Mouse (Mus musculus) forebrain, embryonic 12.5 days (tissue): ENCODE data around the gene Olfr493. TPM values are rescaled to one million over a fixed set of nuclear protein-coding genes. Genes with fewer than 3 reads are reported as not detected.

Experiments used
- ATAC-seq: fragments of 200-750 bp; cut with Nextera tagmentation; 2 replicates; pipeline ENCODE4 v1.8.0; 2017; ENCODE audit warnings: moderate TSS enrichment; ENCODE audit not compliant: low FRiP score
- H3K27ac ChIP-seq: fragments of 300-500 bp; sonication (generic); 2 replicates; pipeline ENCODE4 v1.5.1; 2016; ENCODE audit warnings: mild to moderate bottlenecking
- H3K27me3 ChIP-seq: fragments of 300-500 bp; sonication (generic); 2 replicates; pipeline ENCODE4 v1.6.1; 2016; ENCODE audit warnings: mild to moderate bottlenecking
- H3K36me3 ChIP-seq: fragments of 300-500 bp; sonication (generic); replicated peaks from 2 replicates; pipeline ENCODE4 v1.6.1; 2016; ENCODE audit warnings: mild to moderate bottlenecking
- H3K4me1 ChIP-seq: fragments of 300-500 bp; sonication (generic); 2 replicates; pipeline ENCODE4 v1.6.1; 2016
- H3K4me2 ChIP-seq: fragments of 300-500 bp; sonication (generic); 2 replicates; pipeline ENCODE4 v1.6.1; 2016; ENCODE audit warnings: mild to moderate bottlenecking, moderate library complexity
- H3K4me3 ChIP-seq: fragments of 300-500 bp; sonication (generic); replicated peaks from 2 replicates; pipeline ENCODE4 v1.5.1; 2016; ENCODE audit warnings: mild to moderate bottlenecking
- H3K9ac ChIP-seq: fragments of 300-500 bp; sonication (generic); 2 replicates; pipeline ENCODE4 v1.6.1; 2016; ENCODE audit warnings: mild to moderate bottlenecking
- H3K9me3 ChIP-seq: fragments of 300-500 bp; sonication (generic); 2 replicates; pipeline ENCODE4 v1.6.1; 2016
- WGBS: fragments of 180-500 bp; shearing (Covaris S2); methylation state at CpG from one replicate; pipeline ENCODE4 v1.1.7; 2016; 5-methylcytosine and 5-hydroxymethylcytosine counted together
- polyA plus RNA-seq: library from polyadenylated mRNA; unstranded; fragments of >200 nt; fragmentation: Nextera tagmentation; extraction: Ambion mirVana; gene quantifications from 2 replicates; pipeline ENCODE4 v1.2.1, GENCODE M21; 2016

The Olfr493 gene
- not detected in 2 replicates for polyA plus RNA-seq

- no peaks in the 10 kb centered on the region for H3K27me3 ChIP-seq
- H3K4me2 ChIP-seq: no peak within 1 kb of the TSS
- H3K4me3 ChIP-seq: no peak within 1 kb of the TSS
- no peaks in the 10 kb centered on the region for H3K9me3 ChIP-seq
- ATAC-seq: no peak
- H3K36me3 ChIP-seq: no peaks in the 10 kb centered on the region
- no peaks in the 10 kb centered on the region for H3K4me1 ChIP-seq
- no peak within 1 kb of the TSS for H3K9ac ChIP-seq
- no peak within 1 kb of the TSS for H3K27ac ChIP-seq
- whole genome bisulfite sequencing: 67% methylated on average over 1 of the region's 1 CpGs
These were observed at the start of gene Olfr493 for GRCm38 (mm10) chr7:108346879-108347278. TSS of gene Olfr493 (minus strand) at chr7:108346979.

GRCm38 (mm10) chr7:108392867-108393266, 46.1 kb upstream of the Olfr493 start, which contains the start of gene Olfr495:
TSS of gene Olfr495 (plus strand) at chr7:108393167.
- no peak for ATAC-seq
- Histone ChIP-seq H3K4me1 (no peaks in the 10 kb centered on the region), H3K27me3 (no peaks in the 10 kb centered on the region), H3K4me3 (no peak within 1 kb of the TSS), H3K27ac (no peak within 1 kb of the TSS), H3K4me2 (no peak within 1 kb of the TSS), H3K9me3 (no peaks in the 10 kb centered on the region), H3K9ac (no peak within 1 kb of the TSS), H3K36me3 (no peaks in the 10 kb centered on the region)
- WGBS: 74% methylated on average over 1 of the region's 1 CpGs

- H3K9ac ChIP-seq: no peak within 1 kb of the TSS
- no peak within 1 kb of the TSS for H3K4me3 ChIP-seq
- H3K9me3 ChIP-seq: no peaks in the 10 kb centered on the region
- 88% methylated on average over 3 of the region's 3 CpGs for WGBS
- no peaks in the 10 kb centered on the region for H3K27me3 ChIP-seq
- no peak within 1 kb of the TSS for H3K27ac ChIP-seq
- H3K36me3 ChIP-seq: no peaks in the 10 kb centered on the region
- H3K4me1 ChIP-seq: no peaks in the 10 kb centered on the region
- ATAC-seq: no peak
- H3K4me2 ChIP-seq: no peak within 1 kb of the TSS
These were observed 18.3 kb upstream of the Olfr493 start, which contains the start of gene Olfr494 for GRCm38 (mm10) chr7:108365035-108365434. TSS of gene Olfr494 (plus strand) at chr7:108365335.

- H3K4me3 ChIP-seq: no peak within 1 kb of the TSS
- H3K9ac ChIP-seq: no peak within 1 kb of the TSS
- H3K36me3 ChIP-seq: no peaks in the 10 kb centered on the region
- no peak within 1 kb of the TSS for H3K27ac ChIP-seq
- ATAC-seq: no peak
- no peaks in the 10 kb centered on the region for H3K9me3 ChIP-seq
- no peaks in the 10 kb centered on the region for H3K4me1 ChIP-seq
- no peaks in the 10 kb centered on the region for H3K27me3 ChIP-seq
- 80% methylated on average over 2 of the region's 2 CpGs for WGBS
- H3K4me2 ChIP-seq: no peak within 1 kb of the TSS
These were observed 23.2 kb downstream of the Olfr493 start, which contains the start of gene Olfr492 for GRCm38 (mm10) chr7:108323574-108323973. TSS of gene Olfr492 (minus strand) at chr7:108323674.

GRCm38 (mm10) chr7:108313151-108313550, 33.6 kb downstream of the Olfr493 start, which contains the start of gene Olfr491:
TSS of gene Olfr491 (plus strand) at chr7:108313451.
- no peaks in the 10 kb centered on the region for H3K9me3 ChIP-seq
- H3K27ac ChIP-seq: no peak within 1 kb of the TSS
- H3K27me3 ChIP-seq: no peaks in the 10 kb centered on the region
- H3K4me2 ChIP-seq: no peak within 1 kb of the TSS
- H3K36me3 ChIP-seq: no peaks in the 10 kb centered on the region
- H3K4me3 ChIP-seq: no peak within 1 kb of the TSS
- H3K4me1 ChIP-seq: no peaks in the 10 kb centered on the region
- no peak within 1 kb of the TSS for H3K9ac ChIP-seq
- WGBS: 72% methylated on average over 1 of the region's 1 CpGs
- ATAC-seq: no peak

Other genes starting within 250 kb of the Olfr493 start
- 0.10 TPM in 1 of 2 replicates, not detected in the other for gene Olfr482, start 249.4 kb downstream of the Olfr493 start, polyA plus RNA-seq
- gene Olfr483, start 246.1 kb downstream of the Olfr493 start, polyA plus RNA-seq: not detected in 2 replicates
- not detected in 2 replicates for gene Olfr484, start 219.5 kb downstream of the Olfr493 start, polyA plus RNA-seq
- not detected in 2 replicates for gene Olfr485, start 187.1 kb downstream of the Olfr493 start, polyA plus RNA-seq
- not detected in 2 replicates for gene Olfr486, start 174.2 kb downstream of the Olfr493 start, polyA plus RNA-seq
- not detected in 2 replicates for gene Olfr487, start 132.3 kb downstream of the Olfr493 start, polyA plus RNA-seq
- 0.06 TPM in 1 of 2 replicates, not detected in the other for gene Olfr488, start 88.6 kb downstream of the Olfr493 start, polyA plus RNA-seq
- not detected in 2 replicates for gene Olfr490, start 58.0 kb downstream of the Olfr493 start, polyA plus RNA-seq
- not detected in 2 replicates for gene Olfr491, start 33.5 kb downstream of the Olfr493 start, polyA plus RNA-seq
- not detected in 2 replicates for gene Olfr492, start 23.3 kb downstream of the Olfr493 start, polyA plus RNA-seq
- gene Olfr494, start 18.4 kb upstream of the Olfr493 start, polyA plus RNA-seq: not detected in 2 replicates
- not detected in 2 replicates for gene Olfr495, start 46.2 kb upstream of the Olfr493 start, polyA plus RNA-seq
- not detected in 2 replicates for gene Olfr497, start 73.4 kb upstream of the Olfr493 start, polyA plus RNA-seq
- gene Olfr498, start 118.3 kb upstream of the Olfr493 start, polyA plus RNA-seq: not detected in 2 replicates
- gene Olfr502, start 178.1 kb upstream of the Olfr493 start, polyA plus RNA-seq: not detected in 2 replicates
- gene Olfr503, start 197.5 kb upstream of the Olfr493 start, polyA plus RNA-seq: not detected in 2 replicates
- gene Olfr504, start 218.8 kb upstream of the Olfr493 start, polyA plus RNA-seq: not detected in 2 replicates